Mouse (Mus musculus) limb, embryonic 10.5 days (tissue): Measurements from ENCODE around the gene Bzw2. TPM values are rescaled to one million over a fixed set of nuclear protein-coding genes. Genes with fewer than 3 reads are reported as not detected.
A peak's percentile ranks its signal among the peaks of the same experiment; 100 is the strongest.
"Not testable (repeated sequence)": the region's sequence is repeated elsewhere in the genome, so short reads cannot be mapped to it uniquely, and the experiment has no call there.

Source experiments
- DNase-seq: peaks from one replicate; pipeline ENCODE4 v3.0.0-alpha.2; 2017; ENCODE audit warnings: low spot score
- H3K27ac ChIP-seq: fragments of 300-500 bp; sonication (generic); 2 replicates; pipeline ENCODE4 v1.5.1; 2016; ENCODE audit warnings: mild to moderate bottlenecking
- H3K27me3 ChIP-seq: fragments of 300-500 bp; sonication (generic); 2 replicates; pipeline ENCODE4 v1.6.1; 2016; ENCODE audit warnings: low read depth, mild to moderate bottlenecking; ENCODE audit not compliant: poor library complexity, severe bottlenecking
- H3K36me3 ChIP-seq: fragments of 300-500 bp; sonication (generic); 2 replicates; pipeline ENCODE4 v1.6.1; 2016; ENCODE audit warnings: mild to moderate bottlenecking, moderate library complexity
- H3K4me1 ChIP-seq: fragments of 300-500 bp; sonication (generic); 2 replicates; pipeline ENCODE4 v1.6.1; 2016
- H3K4me3 ChIP-seq: fragments of 300-500 bp; sonication (generic); 2 replicates; pipeline ENCODE4 v1.5.1; 2016; ENCODE audit warnings: mild to moderate bottlenecking, moderate library complexity
- H3K9me3 ChIP-seq: fragments of 300-500 bp; sonication (generic); replicated peaks from 2 replicates; pipeline ENCODE4 v1.6.1; 2016; ENCODE audit warnings: mild to moderate bottlenecking
- WGBS: fragments of 180-500 bp; shearing (Covaris S2); methylation state at CpG from one replicate; pipeline ENCODE4 v1.1.7; 2016; 5-methylcytosine and 5-hydroxymethylcytosine counted together
- polyA plus RNA-seq: library from polyadenylated mRNA; unstranded; fragments of >200 nt; fragmentation: Nextera tagmentation; extraction: Ambion mirVana; gene quantifications from 2 replicates; pipeline ENCODE4 v1.2.1, GENCODE M21; 2016

Bzw2 gene
- polyA plus RNA-seq: 293 and 316 TPM in 2 replicates

DNA sequence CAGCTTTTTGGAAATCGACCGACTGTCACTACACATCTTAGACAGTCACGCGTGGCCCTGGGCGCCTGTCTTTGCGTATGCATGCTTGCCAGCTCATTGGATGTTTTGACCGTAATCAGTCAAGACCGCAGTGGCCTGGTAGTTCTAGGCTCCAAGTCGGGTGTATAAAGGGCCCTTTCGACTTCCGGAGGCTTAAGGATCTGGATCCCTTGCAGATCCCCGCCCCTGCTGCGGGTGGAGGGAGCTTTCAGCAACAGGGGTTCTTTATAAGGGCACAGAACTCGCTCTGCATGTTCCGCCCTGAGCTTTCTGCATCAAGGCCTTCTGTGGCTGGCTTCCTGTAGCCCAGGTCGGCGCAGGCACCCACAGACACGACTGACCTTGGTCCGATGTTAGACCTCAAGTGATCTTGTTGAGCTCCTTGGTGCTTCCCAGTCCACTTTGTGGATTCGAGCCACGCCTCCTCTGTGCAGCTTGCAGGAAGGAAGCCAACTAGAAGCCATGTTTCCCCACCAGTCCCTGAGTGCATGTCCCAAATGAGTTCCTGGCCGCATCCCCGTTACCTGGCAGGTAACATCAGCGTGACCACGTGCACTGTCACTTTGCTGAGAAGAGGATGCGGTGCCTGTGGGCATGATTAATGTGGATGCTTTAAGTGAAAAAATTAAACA, at the start of gene Bzw2:
Gene Bzw2, minus strand, starts transcription at position 443 of the 671 bp plus-strand sequence.
- Histone ChIP-seq H3K36me3 (peaks cover 10% of the 10 kb centered on the region; the same call in 1 of the 2 replicates), H3K4me1 (peaks cover 23% of the 10 kb centered on the region), H3K27me3 (no peaks in the 10 kb centered on the region), H3K4me3 (peak within 1 kb of the TSS; percentile 85), H3K27ac (peak within 1 kb of the TSS; percentile 97), H3K9me3 (no peaks in the 10 kb centered on the region)
- peak; percentile 77 for DNase-seq
- WGBS: 4% methylated on average over 26 of the region's 26 CpGs

DNA sequence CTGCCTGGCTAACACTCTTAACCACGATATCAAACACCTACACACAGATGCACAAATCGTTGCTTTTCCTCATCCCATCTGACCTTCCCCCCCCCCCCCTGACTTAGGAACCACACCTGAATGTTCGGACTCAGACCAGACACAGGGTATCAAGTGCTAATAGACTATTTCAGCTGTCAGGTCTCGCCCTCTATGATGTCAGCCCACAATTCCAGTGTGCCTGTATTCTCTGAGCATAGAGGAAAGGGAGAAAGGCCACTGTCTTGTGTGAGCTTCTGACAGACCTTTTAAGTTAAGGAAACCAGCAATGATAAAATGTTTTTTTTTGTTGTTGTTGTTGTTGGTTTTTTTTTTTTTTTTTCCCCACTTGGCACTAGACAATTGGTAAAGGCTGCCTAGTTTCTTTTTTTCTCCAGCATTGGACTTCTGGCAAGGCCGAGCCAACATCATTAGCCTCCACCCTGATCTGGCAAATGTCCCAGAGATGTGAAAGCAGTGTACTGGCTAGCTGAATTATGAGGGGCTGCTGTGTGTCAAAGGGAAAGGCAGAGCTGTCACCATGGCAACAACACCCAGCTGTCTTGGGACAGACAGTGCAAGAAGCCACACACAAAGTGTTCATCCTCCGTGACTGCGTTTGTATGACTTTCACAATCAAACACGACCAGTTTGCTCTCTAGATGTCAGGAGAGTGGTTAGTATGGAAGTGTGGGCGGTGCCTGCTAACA, 49.4 kb upstream of the Bzw2 start:
- H3K36me3 ChIP-seq: no peaks in the 10 kb centered on the region
- peaks cover 6% of the 10 kb centered on the region for H3K4me1 ChIP-seq
- H3K4me3 ChIP-seq: no peak overlapping the region
- DNase-seq: peak; percentile 36
- H3K9me3 ChIP-seq: no peaks in the 10 kb centered on the region
- 74% methylated on average over 9 of the region's 9 CpGs for WGBS
- no peaks in the 10 kb centered on the region for H3K27me3 ChIP-seq
- H3K27ac ChIP-seq: no peak overlapping the region

DNA sequence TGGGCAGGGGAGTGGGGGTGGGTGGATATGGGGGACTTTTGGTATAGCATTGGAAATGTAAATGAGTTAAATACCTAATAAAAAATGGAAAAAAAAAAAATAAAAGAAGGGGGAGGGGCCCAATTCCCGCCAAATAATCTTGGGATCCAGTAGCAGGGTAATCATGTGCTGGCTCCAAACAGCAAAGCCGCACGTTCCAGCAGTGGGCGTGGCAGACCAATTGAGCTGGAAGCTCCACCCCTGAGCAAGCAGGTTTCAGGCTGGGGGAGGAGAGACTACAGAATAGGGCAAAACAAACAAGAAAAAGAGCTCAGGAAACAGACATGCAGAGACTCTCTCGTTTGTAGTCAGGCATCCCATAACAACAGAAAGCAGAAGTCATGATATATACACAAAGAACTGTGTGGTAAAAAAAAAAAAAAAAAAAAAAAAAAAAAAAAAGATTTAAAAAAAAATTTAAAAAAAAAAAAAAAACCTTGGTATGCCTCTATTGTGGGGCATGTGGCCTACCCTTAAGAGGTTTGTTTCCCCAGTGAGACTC, 47.8 kb upstream of the Bzw2 start:
- not testable (repeated sequence) for H3K4me3 ChIP-seq, DNase-seq, H3K9me3 ChIP-seq, H3K36me3 ChIP-seq, H3K27me3 ChIP-seq, H3K4me1 ChIP-seq, H3K27ac ChIP-seq
- WGBS: 48% methylated on average over 5 of the region's 5 CpGs

DNA sequence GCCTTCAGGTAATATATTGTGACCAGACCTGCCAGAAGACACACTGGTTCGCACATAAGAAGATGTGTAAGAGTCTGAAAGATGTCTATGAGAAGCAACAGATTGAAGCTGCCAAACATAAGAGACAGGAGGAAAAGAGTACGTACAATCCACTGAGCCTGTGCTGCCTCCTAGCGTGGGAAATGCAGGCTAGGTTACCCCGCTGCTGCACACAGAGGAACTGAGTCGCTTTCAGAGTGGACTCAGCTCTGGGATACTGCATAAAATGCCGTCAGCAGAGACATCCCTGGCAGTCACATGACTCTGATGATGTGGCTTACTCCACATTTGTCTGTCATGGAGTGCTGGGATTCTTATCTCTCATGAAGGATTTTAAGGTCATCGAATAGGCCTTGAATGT, 37.1 kb upstream of the Bzw2 start:
- no peaks in the 10 kb centered on the region for H3K4me1 ChIP-seq
- no peak overlapping the region for H3K27ac ChIP-seq
- no peaks in the 10 kb centered on the region for H3K27me3 ChIP-seq
- H3K36me3 ChIP-seq: peaks cover 82% of the 10 kb centered on the region
- DNase-seq: no peak
- WGBS: 93% methylated on average over 7 of the region's 7 CpGs
- H3K4me3 ChIP-seq: no peak overlapping the region
- H3K9me3 ChIP-seq: peaks cover 3% of the 10 kb centered on the region

DNA sequence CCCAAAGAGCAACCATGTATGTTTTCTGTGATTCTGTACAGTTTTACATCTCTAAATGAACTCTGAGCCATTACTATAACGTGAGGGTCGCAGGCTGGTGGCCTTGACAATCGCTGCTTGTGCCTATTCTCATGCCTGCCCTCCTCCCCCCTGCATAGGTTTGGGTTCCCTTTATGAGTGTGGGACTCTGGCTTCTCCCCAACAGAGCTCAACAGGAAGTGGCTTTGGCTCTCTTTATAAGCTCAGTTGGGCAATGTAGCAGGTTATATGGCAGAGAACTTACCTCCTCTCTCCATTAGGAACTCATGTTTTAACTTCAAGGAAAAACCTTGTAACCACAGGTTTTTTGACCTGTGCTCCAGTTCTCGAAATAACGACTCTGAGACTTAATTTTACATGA, 32.5 kb upstream of the Bzw2 start:
- Histone ChIP-seq H3K9me3 (no peaks in the 10 kb centered on the region), H3K4me3 (no peak overlapping the region), H3K4me1 (no peaks in the 10 kb centered on the region), H3K36me3 (peaks cover 83% of the 10 kb centered on the region), H3K27ac (no peak overlapping the region), H3K27me3 (no peaks in the 10 kb centered on the region)
- WGBS: 94% methylated on average over 5 of the region's 5 CpGs
- DNase-seq: no peak

DNA sequence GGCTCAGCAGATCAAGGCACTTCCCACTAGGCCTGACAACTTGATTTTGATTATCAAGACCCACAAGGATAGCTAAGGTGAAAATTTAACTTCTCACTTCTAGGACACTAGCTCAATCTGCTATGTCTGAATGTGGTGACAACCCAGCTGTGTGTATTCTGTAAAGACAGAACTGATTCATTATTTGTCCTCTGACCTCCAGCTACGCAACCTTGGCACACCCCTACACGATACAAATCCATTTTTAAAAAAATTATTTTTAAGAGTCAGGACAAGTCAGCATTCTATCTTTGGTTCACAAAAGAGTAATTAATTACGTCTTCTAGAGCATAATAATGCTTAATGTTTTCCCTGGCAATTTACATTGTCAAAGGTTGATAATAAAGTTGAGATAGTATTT, 31.7 kb upstream of the Bzw2 start:
- no peaks in the 10 kb centered on the region for H3K4me1 ChIP-seq

DNA sequence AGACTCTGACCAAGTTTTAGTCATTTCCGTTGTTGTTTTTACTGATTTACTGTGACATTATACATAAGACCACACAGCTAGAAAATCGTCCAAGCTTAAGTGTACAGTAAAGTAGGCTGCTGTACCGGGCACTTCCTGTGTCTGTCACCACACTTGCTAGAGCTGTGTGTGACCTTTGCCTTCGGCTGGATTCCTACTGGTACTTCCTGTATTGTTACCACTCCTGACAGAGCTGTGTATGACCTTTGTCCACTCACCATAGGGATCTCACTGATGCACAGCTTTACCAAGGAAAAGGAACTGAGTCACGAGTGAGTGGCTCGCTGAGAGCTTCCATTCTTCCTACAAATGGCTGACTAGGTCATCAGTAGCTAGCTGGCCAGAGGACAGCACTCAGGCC, 29.2 kb upstream of the Bzw2 start:
- Histone ChIP-seq H3K9me3 (no peaks in the 10 kb centered on the region), H3K4me1 (no peaks in the 10 kb centered on the region), H3K36me3 (peaks cover 79% of the 10 kb centered on the region), H3K4me3 (no peak overlapping the region), H3K27ac (no peak overlapping the region), H3K27me3 (no peaks in the 10 kb centered on the region)
- 82% methylated on average over 6 of the region's 6 CpGs for WGBS
- DNase-seq: no peak

More for the DNA sequence above, 31.7 kb upstream of the Bzw2 start:
- 97% methylated on average over 3 of the region's 3 CpGs for WGBS
- H3K4me3 ChIP-seq: no peak overlapping the region
- H3K27me3 ChIP-seq: no peaks in the 10 kb centered on the region
- no peak for DNase-seq
- H3K27ac ChIP-seq: no peak overlapping the region
- H3K9me3 ChIP-seq: no peaks in the 10 kb centered on the region
- H3K36me3 ChIP-seq: peaks cover 76% of the 10 kb centered on the region

DNA sequence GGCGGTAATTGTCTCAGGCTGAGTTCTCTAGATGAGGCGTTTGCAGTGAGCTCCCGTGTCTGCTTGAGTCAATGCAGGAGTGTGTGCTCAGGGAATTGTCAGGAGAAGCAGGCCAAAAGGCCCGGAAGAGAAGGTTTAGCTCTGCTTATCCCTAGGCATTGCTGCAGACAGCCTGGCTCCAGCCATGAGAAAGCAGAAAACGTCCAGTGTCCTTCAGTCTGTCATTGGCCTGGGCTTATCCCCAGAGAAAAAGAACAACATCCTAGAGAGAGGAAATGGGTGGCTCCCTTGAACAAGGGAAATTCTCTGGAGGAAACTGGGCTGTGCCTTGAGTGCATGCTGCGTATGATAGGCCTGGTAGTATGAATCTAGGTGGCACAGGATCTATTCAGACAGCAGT, 24.7 kb upstream of the Bzw2 start:
- 88% methylated on average over 6 of the region's 6 CpGs for WGBS
- H3K4me1 ChIP-seq: no peaks in the 10 kb centered on the region
- no peak overlapping the region for H3K27ac ChIP-seq
- DNase-seq: no peak
- no peaks in the 10 kb centered on the region for H3K9me3 ChIP-seq
- H3K36me3 ChIP-seq: peaks cover 55% of the 10 kb centered on the region
- no peak overlapping the region for H3K4me3 ChIP-seq
- H3K27me3 ChIP-seq: no peaks in the 10 kb centered on the region

DNA sequence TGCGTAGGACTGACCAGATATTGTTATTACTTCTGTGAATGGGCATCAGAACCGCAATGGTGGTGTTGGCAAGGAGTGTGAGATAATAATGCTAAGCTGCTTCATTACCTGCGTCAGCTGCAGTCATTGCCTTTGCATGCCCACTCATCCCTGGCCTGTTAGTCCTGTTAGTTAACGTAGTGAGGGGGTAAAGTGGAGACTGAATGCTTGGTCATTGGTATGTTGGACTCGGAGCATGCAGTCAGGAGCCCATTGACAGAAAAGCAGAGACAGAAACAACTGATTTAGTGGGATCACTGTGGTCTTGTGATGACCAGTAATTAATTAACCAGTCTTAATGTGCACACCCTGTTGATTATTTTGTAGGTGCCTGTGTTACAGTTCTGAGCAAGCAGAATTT, 19.3 kb upstream of the Bzw2 start:
- Histone ChIP-seq H3K4me1 (no peaks in the 10 kb centered on the region), H3K9me3 (no peaks in the 10 kb centered on the region), H3K27me3 (no peaks in the 10 kb centered on the region), H3K36me3 (peaks cover 65% of the 10 kb centered on the region), H3K4me3 (no peak overlapping the region), H3K27ac (no peak overlapping the region)
- no peak for DNase-seq
- 94% methylated on average over 5 of the region's 5 CpGs for WGBS

DNA sequence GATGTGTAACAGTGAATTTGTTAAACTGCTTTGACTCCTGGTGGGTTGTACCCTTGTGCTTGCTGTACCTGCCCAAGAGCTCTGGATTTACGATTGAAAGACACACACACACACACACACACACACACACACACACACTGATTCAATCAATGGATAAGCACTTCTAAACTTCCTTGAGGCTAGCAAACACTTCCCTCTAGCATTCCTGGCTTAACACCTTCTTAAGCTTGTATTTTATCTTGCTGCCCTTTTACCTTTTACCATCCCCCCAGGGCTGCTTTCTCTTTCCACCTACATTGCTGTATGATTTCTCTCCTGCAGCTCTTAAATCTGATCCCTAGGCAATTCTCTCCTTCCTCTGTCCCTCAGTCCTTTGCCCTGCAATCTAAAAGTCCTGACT, 7.4 kb upstream of the Bzw2 start:
- Histone ChIP-seq H3K27ac (0 out of 2 replicates have a peak overlapping the region, but pooled peaks have one; percentile 30), H3K4me3 (no peak overlapping the region), H3K36me3 (peaks cover 16% of the 10 kb centered on the region), H3K9me3 (no peaks in the 10 kb centered on the region), H3K27me3 (no peaks in the 10 kb centered on the region), H3K4me1 (peaks cover 22% of the 10 kb centered on the region)
- no peak for DNase-seq
- 62% methylated on average over 1 of the region's 1 CpGs for WGBS

DNA sequence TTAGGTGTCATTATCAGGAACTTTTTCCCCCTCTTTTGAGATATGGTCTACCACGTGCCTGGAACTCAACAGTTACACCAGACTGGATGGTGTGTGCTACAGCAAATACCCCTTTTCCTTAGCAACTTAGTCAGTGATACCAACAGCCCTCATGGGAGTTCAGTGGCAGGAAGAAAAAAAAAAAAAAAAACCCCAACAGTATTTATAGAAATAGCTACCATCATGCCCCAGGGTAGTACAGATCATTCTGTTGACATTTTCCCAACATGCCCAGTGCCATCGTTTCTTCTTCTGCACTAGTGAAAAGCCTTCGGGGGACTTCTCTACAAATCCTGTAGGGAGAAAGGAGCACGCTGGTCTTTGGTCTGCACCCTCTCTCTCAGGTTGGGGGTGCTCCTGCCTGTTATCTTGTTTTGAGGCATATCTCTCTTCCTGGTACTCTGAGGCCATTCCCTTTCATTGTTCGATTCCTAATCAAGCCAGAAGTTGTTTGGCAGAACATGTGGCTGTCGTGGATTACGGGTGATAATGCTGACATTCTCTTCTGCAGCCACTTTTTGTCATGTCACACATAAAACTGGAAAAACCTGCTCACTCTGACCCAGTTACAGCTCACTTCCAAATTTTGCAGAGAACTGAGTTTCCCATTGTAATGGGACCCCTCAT, 6.4 kb upstream of the Bzw2 start:
- H3K36me3 ChIP-seq: peaks cover 13% of the 10 kb centered on the region
- DNase-seq: no peak
- 81% methylated on average over 7 of the region's 7 CpGs for WGBS
- no peaks in the 10 kb centered on the region for H3K9me3 ChIP-seq
- no peak overlapping the region for H3K4me3 ChIP-seq
- H3K27me3 ChIP-seq: no peaks in the 10 kb centered on the region
- no peak overlapping the region for H3K27ac ChIP-seq
- peaks cover 22% of the 10 kb centered on the region for H3K4me1 ChIP-seq

DNA sequence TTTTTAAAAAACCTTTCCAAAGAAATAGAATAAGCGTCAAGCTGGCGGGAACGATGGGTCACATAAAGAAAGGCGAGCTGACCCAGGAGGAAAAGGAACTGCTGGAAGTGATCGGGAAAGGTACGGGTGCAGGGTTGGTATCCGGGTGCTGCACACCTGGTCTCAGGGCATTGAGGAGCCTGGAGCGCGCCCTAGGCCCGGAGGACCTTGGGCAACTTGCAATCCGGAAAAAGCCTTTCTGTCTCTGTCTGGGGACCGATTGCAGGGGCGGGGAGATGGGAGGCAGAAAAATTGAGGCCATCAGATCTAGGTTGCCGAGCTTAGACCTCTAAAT, 609 bp downstream of the Bzw2 start:
- no peak for DNase-seq

More for the DNA sequence above, 609 bp downstream of the Bzw2 start:
- H3K36me3 ChIP-seq: peaks cover 10% of the 10 kb centered on the region; the same call in 1 of the 2 replicates
- peak overlapping the region; percentile 85 for H3K4me3 ChIP-seq
- no peaks in the 10 kb centered on the region for H3K9me3 ChIP-seq
- WGBS: under 1% methylated on average over 14 of the region's 14 CpGs
- peak overlapping the region; percentile 97 for H3K27ac ChIP-seq
- no peaks in the 10 kb centered on the region for H3K27me3 ChIP-seq
- peaks cover 23% of the 10 kb centered on the region for H3K4me1 ChIP-seq
